Mouse (Mus musculus): ENCODE data around the gene Pramef6.
"Not testable (repeated sequence)": the region's sequence is repeated elsewhere in the genome, so short reads cannot be mapped to it uniquely, and the experiment has no call there.

GRCm38 (mm10) chr4:143882371-143882770 lies 17.8 kb downstream of the Pramef6 start:
- not testable (repeated sequence) for TF ChIP-seq POLR2A (IDR thresholded peaks at IDR 0.05; ENCODE audit: control insufficient read depth, extremely low read depth, insufficient read depth, low read length, poor library complexity); CTCF (IDR thresholded peaks at IDR 0.05; ENCODE audit: borderline replicate concordance, control insufficient read depth, extremely low read depth, insufficient read depth, low read length, poor library complexity)
